Mouse (Mus musculus) gastrocnemius, postnatal 10 days (tissue): ENCODE results near the gene Olfr875. TPM values are rescaled to one million over a fixed set of nuclear protein-coding genes. Genes with fewer than 3 reads are reported as not detected.
A peak's percentile ranks its signal among the peaks of the same experiment; 100 is the strongest.
"Not testable (repeated sequence)": the region's sequence is repeated elsewhere in the genome, so short reads cannot be mapped to it uniquely, and the experiment has no call there.

Experiments
- DNase-seq: peaks from one replicate; pipeline ENCODE4 v3.0.0; 2021; ENCODE audit warnings: mixed read lengths
- long read RNA-seq, 2 experiments: library from polyadenylated mRNA; stranded (forward); transcript quantifications; one replicate each; pipeline ENCODE4 v2.0.0; 2021
- total RNA-seq, 2 experiments: library from RNA; stranded (reverse); gene quantifications; 2 replicates each; pipeline ENCODE4 v1.2.3; 2021

Gene Olfr875
- not detected for total RNA-seq
- long read RNA-seq, experiment 1, result 0 reads
- long read RNA-seq, experiment 2, result 0 reads

- DNase-seq, result no peak
Measured at GRCm38 (mm10) chr9:37771759-37772158, at the start of gene Olfr875. Gene Olfr875, plus strand, starts transcription at chr9:37771857.

GRCm38 (mm10) chr9:37734310-37734709 lies 37.3 kb upstream of the Olfr875 start:
- DNase-seq, result no peak

- DNase-seq, result no peak
Measured at GRCm38 (mm10) chr9:37744806-37745205, 26.9 kb upstream of the Olfr875 start, which contains the start of gene Olfr874. Gene Olfr874, plus strand, starts transcription at chr9:37745106.

GRCm38 (mm10) chr9:37750319-37751075 lies 21.2 kb upstream of the Olfr875 start:
- no peak for DNase-seq

- no peak for DNase-seq
Measured at GRCm38 (mm10) chr9:37751467-37751866, 20.2 kb upstream of the Olfr875 start.

- no peak for DNase-seq
Measured at GRCm38 (mm10) chr9:37752006-37752405, 19.7 kb upstream of the Olfr875 start.

- DNase-seq, result no peak
Measured at GRCm38 (mm10) chr9:37761728-37762127, 9.9 kb upstream of the Olfr875 start.

GRCm38 (mm10) chr9:37762541-37762940 lies 9.1 kb upstream of the Olfr875 start:
- DNase-seq, result no peak

GRCm38 (mm10) chr9:37770661-37771060 lies 996 bp upstream of the Olfr875 start:
- DNase-seq, result no peak

- DNase-seq, result peak; percentile 16
Measured at GRCm38 (mm10) chr9:37782766-37783260, 11.2 kb downstream of the Olfr875 start.

- DNase-seq, result not testable (repeated sequence)
Measured at GRCm38 (mm10) chr9:37783394-37784387, 12.0 kb downstream of the Olfr875 start.

GRCm38 (mm10) chr9:37786411-37786810 lies 14.8 kb downstream of the Olfr875 start:
- no peak for DNase-seq

- no peak for DNase-seq
Measured at GRCm38 (mm10) chr9:37802055-37802454, 30.4 kb downstream of the Olfr875 start.

- DNase-seq, result no peak
Measured at GRCm38 (mm10) chr9:37802731-37803130, 31.1 kb downstream of the Olfr875 start, which contains the start of gene Olfr876. Gene Olfr876, plus strand, starts transcription at chr9:37803031.

- no peak for DNase-seq
Measured at GRCm38 (mm10) chr9:37807235-37807634, 35.6 kb downstream of the Olfr875 start.

- no peak for DNase-seq
Measured at GRCm38 (mm10) chr9:37808456-37808855, 36.8 kb downstream of the Olfr875 start.

- DNase-seq, result no peak
Measured at GRCm38 (mm10) chr9:37808976-37809375, 37.3 kb downstream of the Olfr875 start.

- no peak for DNase-seq
Measured at GRCm38 (mm10) chr9:37814696-37815095, 43.0 kb downstream of the Olfr875 start.
